Mouse (Mus musculus) erythroblast, embryonic 14.5 days (primary cell): Measurements from ENCODE around the gene Ube2n.

ENCODE experiments used
- GATA1 ChIP-seq: IDR thresholded peaks from 2 replicates; pipeline ENCODE4 v1.6.1; 2012; ENCODE audit warnings: low read length, inconsistent platforms, mixed read lengths
- TAL1 ChIP-seq: IDR thresholded peaks from 3 replicates; pipeline ENCODE4 v1.6.1; 2012; ENCODE audit warnings: low read length, inconsistent platforms, mixed read lengths

DNA sequence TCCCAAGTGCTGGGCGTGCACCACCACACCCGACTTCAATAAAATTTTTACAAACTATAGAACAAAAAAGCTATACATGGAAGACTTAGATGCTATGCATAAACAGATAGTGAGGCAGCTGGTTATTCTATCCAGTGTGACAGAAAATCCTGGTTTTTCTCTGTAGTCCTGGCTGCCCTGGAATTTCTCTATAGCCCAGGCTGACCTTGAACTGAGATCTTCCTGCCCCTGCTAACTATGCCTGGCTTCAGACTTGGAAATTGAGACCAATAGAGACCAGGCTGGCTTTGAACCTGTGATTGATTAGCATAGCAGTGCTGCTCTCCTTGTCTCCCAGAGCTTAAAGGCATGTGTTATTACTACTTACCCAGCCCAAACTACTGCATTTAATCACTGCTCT is 31.2 kb downstream of the Ube2n start:
- TF ChIP-seq GATA1 (no peak), TAL1 (no peak)
